Mouse (Mus musculus) brain, embryonic 14.5 days (tissue): ENCODE results near the gene Hspa1b.

Source experiments
- CTCF ChIP-seq: fragments of 200-500 bp; IDR thresholded peaks from 2 replicates; pipeline ENCODE4 v1.5.1; 2012; ENCODE audit warnings: inconsistent platforms, mild to moderate bottlenecking, moderate library complexity, borderline replicate concordance; ENCODE audit not compliant: insufficient read depth, insufficient read length; ENCODE audit errors: extremely low read depth
- POLR2A ChIP-seq: fragments of 200-500 bp; IDR thresholded peaks from 2 replicates; pipeline ENCODE4 v1.6.1; 2012; ENCODE audit warnings: mild to moderate bottlenecking, inconsistent platforms, borderline replicate concordance; ENCODE audit not compliant: poor library complexity, insufficient read depth, insufficient read length, severe bottlenecking; ENCODE audit errors: extremely low read depth

- TF ChIP-seq CTCF (peak; percentile 19; the same call in 1 of the 2 replicates), POLR2A (no peak)
Measured at GRCm38 (mm10) chr17:34950514-34951455, 8.3 kb downstream of the Hspa1b start.
